Mouse (Mus musculus): ENCODE measurements around the gene Dnah17.

The Dnah17 gene

DNA sequence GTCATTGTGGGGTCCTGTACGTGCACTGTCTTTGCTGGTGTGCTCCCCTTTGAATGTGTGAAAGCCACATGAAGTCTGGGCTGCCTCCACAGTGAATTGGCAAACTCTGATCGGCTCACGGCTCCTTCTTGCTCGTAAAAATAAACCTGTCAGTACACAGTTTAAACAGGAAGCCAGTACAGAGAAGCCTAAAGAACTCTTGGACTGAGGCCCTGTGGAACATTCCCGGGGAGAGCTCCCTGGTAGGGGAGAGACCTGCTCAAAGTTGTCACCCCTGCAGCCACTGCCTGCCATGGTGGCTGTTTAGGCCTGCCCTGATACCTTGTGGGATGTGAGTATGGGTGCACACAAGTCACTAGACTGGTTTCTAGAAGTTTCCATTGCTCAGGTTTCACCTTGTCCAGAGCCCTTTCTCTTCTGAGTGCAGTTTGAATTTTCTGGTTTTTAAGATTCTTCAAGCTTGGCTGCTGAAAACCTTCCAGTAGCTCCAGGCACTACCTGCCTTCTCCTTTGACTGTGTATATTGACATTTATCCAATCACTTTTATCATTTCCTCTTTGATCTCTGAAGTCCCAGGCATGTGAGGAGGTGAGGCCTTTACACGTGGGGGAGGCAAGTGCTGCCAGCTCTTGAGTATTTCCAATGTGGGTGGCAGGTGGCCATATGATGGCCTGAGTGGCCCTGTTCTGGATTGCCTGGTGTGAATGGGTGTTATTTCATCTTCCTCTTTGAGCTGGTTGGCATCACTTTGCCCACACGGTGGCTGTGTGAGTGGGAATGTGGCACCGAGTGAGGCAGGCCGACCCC lies 136.0 kb downstream of the Dnah17 start:
- DNase-seq (ENCODE audit: low spot score), result no peak

DNA sequence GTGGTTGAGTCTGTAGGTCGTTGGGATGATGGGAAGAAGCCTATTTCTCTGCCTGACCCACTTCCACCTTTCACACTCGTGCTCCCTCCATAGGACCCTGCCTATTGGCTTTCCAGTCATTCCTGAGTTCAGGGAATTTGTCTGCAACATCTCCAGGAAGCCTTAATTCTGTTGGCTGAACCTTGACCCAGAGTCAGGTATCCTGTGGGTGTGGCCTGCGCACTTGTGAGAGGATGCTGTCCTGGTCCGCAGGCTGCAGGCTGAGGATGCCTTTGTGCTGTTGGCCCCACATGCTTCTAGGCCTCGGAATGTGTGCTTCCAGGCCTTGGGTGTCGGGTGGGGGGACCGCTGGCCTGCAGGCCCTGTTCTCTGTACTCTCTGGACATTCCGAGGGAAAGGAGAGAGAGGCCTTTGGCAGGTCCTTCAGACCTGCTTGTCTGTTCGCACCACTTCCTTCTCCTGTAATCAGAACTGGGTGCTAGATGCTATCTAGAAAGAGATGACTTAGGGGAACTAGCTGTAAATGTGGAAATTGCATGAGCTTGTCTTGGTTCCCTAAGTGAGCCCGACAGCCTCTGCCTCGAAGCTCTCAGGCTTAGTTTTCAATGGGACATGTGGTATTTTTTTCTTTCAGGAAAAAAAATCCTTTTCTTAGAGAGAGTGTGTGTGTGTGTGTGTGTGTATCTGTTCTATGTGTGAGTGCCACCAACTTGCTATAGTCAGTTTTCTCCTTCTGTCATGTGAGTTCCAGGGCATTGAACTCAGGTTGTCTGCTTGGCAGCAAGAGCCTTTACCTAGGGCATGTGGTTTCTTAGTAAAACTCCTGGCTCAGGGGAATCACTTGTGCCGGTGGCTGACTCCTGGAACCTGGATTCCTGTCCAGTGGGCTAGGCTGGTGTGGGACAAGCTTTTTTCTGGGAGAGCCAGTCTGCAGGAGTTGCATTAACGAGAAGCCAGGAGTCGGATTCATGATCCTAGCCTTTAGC lies 137.0 kb downstream of the Dnah17 start:
- DNase-seq (ENCODE audit: low spot score), result no peak

DNA sequence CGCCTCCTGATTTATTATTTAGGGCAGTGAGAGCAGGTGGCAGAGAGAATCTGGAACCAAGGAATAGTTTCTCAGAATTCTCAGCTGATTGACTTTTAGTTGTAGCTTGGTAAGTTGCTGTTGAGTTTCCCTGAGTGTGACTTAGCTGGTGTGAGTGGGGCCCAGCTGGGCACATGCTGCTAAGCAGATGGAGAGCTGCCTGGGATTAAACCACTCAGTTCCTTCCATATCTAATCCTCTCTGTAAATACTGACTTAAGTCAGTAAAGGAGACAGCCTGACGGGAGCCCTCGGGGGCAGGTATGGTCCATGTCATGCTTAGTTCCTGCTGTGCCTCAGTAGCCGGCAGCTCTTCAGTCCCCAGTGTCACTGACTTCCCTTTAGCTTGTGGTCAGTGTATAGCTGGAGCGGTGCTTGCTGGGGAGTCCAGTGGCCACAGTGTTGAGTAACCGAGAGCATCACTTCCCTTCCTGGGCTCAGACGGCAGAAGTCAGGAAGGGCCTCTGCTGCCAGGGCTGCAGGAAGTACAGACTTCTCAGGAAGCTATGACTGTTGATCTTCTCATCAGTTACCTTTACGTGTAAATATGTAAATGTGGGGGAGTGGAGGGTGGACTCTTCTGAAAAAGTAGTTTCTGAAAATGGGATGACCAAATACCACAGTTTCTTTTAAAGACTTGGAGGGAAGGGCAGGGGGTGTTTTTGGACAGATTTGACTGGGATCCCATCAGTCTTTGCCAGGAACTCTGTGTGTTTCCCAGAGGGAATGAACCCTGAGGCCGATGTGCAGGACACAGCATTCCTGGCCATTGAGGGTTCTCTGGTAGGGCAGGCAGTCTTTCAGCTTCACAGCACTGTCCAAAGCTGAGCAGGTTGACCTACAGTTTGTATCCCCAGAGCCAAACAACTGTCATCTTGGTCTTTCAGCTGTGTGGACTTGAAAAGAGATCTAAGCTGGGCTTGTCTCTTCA lies 138.6 kb downstream of the Dnah17 start:
- peak; percentile 59 for DNase-seq (ENCODE audit: low spot score)

DNA sequence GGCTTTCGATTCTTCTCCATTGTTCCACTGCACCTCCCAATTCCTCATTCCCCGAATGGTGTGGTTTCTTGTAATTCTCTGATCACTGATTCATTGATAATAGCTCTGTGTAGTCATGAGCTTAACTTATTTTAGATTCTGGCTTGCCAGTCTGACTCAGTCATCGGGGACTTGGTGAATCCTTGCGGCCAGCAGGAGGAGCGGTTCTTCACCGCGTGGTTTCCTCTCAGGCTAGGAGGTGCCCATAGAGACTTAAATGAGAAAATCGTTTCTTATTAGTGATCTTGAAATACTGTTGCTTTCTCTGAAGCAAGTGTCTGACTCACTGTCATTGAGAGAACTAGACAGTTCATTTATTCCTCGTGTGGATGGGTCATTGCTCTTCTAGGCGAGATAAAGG lies 140.5 kb downstream of the Dnah17 start:
- DNase-seq (ENCODE audit: low spot score), result no peak

DNA sequence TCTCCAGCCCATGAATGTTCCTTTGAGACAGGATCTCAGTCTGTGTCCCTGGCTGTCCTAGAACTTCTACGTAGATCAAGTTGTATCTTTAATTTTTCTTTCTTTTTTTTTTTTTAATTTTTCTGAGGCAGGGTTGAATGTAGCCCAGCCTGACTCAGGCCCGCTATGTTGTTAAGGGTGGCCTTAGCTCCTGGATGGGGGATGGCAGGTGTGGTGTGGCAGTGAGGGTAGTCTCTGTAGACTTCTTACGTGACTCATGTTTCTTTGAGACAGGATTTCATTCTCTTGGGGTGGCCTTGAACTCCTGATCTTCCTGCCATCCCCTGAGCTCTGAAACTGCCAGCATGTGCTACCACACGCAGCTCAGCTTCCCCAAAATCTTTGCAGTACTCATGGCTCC lies 141.2 kb downstream of the Dnah17 start:
- no peak for DNase-seq (ENCODE audit: low spot score)

DNA sequence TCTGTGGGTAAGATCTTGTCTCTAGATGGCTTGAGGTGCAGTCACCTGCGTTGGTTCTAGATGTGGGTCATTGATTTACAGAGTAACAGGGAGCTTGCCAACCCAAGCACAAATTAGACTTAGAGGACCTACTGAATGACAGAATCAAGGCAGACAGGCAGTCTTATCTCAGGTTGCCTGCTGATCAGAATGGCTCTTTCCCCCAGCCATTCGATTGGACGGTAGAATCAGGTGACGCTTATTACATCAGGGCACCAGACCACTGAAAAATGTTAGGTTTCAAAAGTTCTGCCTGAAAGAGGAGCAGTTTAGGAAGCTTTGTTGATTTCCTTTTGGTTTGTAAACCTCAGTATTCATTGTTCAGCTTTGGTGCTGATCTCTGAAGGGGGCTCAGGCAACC lies 142.5 kb downstream of the Dnah17 start:
- no peak for DNase-seq (ENCODE audit: low spot score)

DNA sequence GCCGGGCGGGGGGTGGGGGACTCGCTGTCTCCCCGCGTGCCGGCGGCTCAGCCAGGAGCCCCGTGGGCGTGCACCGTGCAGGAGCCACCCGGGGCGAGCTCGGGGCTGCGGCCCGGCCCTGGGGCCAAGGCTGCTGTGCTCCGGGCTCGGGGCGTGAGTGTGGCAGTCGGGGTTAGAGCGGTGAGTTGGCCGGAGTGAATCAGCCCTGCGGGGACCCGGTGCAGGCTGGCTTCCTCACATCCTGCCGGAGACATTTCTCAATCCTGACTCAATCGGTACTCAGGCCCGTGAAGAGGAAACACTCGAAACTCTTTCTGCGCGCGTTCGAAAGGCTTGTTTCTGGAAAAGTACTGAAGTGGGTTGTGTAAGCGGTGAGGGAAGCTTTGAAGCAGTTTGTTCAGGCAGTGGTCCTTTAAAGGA lies 143.4 kb downstream of the Dnah17 start:
- DNase-seq (ENCODE audit: low spot score), result peak; percentile 45

DNA sequence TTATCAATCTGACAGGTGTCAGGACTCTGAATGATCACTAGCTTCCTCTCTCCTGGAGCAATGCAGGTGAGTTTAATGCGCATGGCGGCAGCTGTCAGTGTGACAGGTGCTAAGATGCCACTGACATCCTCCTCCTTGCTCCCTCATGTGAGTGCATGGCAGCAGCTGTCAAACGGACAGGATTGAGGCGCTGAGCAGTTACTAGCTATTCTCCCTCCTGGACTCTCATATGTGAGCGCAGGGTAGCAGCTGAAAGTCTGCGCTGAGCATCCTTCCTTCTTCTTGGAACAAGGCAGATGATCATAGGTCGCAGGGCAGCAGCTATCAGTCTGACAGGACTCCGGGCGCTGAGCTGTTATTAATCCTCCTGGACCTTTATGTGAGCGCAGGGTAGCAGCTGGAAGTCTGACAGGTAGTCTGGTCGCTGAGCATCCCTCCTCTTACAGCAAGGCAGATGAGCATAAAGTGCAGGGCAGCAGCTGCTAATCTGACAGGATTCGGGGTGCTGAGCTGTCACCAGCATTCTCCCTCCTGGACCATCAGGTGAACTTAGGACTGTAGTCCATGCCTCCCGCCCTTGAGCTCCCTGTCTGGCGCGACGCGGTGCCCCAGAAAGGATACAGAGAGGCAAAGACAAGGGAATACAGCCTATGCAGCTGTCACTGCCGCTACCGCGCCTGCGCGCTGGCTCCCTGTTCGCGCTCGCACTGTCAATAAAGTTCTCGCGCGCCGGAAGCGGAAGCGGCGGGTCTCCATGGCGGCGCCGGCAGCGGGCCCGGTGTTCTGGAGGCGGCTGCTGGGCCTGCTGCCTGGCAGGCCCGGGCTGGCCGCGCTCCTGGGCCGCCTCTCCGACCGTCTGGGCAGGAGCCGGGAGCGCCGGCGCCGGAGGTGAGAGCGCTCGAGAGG lies 144.1 kb downstream of the Dnah17 start, which contains the start of gene Pgs1:
Pgs1 (plus strand) TSS at position 167 of the 906 bp plus-strand sequence.
- DNase-seq (ENCODE audit: low spot score), result peak; percentile 93

DNA sequence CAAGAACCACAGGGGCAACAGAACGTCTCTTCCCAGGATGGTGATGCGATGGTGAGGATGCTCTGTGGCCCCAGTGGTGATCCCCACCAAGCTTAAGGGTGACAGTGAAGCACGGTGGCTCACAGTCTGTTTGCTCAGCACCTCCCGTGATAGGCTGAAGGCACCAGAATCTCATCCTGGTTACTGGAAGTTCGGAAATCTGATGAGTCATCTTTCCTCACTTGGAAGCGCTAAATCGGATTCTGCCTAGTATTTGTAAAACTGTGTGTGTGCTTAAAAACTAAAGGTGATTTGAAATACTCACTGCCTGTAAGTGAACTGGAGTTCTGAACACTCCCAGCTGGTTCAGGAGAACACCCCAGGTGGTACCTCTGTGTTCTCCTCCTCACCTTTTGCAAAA lies 146.7 kb downstream of the Dnah17 start:
- no peak for DNase-seq (ENCODE audit: low spot score)

DNA sequence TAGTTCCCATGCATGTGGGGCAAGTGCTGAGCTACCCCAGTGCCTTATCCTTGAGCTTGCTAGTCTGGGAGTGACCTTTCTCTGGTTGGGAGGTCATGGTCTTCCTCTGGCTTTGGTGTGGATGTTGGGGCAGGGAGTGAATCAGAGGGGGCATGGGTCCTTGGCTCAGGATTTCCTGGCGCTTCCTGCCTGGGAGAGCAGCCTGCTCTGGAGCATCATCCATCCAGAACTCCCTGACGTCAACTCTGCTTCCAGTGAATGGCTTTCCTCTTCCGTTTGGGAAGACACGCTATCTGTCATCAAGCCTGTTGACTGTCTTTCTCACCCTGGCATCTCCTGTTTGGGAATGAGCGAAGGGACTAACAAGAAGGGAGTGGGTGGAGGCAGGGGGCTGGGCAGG lies 148.0 kb downstream of the Dnah17 start:
- no peak for DNase-seq (ENCODE audit: low spot score)

DNA sequence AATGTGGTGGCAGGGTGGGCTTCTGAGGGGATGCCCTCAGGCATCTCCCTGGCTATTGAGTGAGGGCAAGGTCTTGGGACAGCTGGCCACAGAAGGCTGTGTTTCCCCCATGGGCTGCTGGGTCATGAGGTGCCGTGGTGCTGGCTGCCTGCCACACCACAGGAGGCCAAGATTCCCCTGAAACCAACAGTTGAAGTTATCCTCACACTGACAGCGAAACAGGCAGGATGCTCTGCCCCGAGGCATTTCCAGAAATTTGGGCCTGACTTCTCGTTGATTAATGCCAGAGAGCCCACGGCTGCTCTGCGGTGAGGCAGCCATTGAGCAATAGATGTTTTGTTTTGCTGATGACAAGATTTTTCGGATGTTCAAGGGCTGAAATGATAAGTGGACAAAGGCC lies 151.0 kb downstream of the Dnah17 start:
- DNase-seq (ENCODE audit: low spot score), result no peak

DNA sequence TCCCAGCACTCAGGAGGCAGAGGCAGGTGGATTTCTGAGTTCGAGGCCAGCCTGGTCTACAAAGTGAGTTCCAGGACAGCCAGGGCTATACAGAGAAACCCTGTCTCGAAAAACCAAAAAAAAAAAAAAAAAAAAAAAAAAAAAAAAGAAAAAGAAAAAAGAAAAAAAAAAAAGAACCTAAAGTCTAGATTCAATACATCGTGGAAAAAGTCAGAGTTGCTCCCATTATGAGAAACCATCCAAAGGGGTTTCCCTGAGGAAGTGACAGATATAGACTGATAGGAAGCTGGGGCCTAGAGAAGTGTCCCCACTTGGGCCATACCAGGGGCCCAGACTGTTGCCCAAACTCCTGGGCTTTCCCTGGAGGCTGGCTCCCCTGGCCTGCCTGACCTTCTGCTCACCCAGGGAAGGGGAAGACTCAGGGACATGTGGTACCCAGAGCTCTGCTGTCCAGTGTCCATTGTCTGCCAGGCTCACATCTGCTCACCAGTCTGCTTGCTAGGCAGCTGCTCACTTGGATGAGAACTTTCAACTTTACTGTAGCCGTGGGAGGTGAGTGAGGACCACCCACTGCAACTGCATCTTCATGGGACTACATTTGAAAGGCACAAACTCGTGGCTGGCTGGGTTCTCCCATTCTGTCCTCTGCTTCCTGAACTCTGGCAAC lies 152.6 kb downstream of the Dnah17 start:
- DNase-seq (ENCODE audit: low spot score), result no peak

DNA sequence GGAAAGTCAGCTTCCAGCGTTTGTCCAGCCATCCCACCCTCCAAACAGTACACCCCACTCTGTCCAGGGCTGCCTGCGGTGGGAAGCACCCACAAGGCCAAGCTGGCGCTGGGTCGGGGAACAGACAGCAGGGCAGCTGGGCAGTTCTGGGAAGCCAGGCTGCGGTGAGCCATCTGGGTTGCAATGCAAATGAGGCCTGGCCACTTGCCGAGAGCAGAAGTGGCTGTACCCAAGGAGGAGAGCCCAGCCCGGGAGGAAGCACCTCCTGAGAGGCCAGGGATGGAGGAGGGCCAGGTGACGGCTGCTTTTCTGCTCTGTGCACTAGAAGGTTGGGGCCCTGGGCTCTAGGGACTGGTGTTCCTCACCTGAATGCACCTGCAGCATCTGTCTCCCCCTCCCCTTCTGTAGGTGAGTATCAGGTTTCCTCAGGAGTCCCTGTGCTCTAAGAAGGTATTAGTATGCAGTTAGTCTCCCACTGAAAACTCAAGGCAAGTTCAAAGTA lies 154.3 kb downstream of the Dnah17 start:
- DNase-seq (ENCODE audit: low spot score), result peak; percentile 73

DNA sequence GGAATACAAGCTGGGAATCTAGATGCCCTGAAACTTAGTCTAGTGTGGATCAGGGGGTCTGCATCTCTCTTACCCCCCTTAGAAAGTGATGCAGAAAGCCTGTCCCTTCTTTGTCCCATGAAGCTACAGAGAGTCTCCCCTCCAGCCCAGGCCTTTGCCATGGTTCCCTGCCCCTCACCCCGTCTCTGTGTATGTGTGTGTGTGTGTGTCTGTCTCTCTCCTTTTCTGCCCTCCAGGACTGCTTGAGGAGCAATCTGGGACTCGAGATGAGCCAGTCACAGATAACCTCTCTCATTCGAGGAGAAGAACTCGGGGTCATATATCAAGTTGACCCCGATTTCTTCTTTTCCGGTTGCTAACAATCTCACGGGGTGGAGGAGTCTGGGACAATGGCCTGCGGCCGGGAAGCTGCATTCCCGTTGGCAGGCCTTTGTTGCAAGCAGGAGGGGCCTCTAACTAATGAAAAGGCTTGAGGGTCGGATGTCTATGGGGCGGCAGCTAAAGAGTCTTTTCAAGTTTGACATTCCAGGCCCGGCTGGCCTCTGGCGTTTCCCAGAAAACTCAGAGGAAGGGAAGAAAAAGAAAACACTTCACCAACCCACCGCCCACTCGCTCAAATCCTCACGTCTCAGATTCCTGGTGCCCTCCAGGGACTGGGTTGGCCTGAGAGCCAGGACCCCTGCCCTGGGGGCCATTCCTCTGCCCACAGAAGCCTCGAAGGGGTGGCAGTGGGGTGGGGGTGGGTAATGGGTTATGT lies 155.0 kb downstream of the Dnah17 start:
- DNase-seq (ENCODE audit: low spot score), result no peak

DNA sequence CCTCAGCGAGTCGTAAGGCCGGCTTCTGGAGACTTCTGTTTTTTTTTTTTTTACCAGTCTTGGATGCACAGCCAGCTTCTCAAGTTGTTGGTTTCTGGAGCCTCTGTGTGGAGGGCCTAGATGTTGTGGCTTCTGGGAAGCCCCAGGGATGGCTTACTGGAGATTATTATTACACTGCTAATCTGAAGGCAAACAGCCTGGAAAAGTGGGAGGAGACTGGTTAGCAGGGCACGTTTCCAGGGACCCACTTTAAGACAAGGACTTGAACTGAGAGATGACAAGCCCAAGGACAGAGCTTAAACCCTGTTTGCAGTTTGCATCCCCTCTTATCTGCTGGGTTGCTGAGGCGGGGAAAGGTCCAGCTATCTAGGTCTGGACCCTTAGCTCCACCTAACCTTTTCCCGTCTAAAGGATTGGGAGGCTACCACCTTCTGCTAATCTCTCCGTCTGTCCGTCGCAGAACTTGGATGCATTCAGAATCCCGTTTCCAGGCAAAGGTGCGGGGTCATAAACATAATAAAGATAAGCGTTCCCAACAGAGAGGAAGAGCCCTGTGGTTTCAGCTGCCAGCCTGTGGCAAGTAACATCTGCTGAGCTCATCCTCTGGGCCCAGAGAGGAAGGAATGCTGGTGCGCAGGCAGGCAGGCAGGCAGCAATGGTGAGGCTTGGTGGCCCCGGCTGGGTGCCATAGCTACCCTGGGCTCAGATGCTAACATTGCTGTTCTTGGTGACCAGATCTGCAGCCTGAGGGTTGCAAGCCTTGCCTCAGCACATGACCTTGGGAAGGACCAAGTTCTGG lies 155.9 kb downstream of the Dnah17 start:
- DNase-seq (ENCODE audit: low spot score), result no peak

DNA sequence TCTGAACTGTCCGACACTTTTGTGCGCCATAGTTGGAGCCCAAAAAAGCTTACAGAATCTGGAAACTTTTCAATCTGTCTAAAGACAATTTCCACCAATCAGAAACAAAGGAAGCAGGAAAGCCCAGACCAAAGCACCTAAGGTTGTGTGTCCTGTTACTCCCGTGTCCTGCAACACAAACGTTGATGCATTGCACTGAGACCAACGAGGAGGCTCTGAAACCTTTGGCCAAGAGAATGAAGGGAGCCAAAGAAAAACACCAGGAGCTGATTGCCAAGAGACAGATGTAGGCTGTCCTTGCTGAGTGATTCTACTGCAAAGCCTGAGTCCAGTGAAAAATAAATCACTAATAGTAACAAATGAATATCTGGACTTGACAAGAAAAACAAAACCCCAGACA lies 156.9 kb downstream of the Dnah17 start:
- no peak for DNase-seq (ENCODE audit: low spot score)

DNA sequence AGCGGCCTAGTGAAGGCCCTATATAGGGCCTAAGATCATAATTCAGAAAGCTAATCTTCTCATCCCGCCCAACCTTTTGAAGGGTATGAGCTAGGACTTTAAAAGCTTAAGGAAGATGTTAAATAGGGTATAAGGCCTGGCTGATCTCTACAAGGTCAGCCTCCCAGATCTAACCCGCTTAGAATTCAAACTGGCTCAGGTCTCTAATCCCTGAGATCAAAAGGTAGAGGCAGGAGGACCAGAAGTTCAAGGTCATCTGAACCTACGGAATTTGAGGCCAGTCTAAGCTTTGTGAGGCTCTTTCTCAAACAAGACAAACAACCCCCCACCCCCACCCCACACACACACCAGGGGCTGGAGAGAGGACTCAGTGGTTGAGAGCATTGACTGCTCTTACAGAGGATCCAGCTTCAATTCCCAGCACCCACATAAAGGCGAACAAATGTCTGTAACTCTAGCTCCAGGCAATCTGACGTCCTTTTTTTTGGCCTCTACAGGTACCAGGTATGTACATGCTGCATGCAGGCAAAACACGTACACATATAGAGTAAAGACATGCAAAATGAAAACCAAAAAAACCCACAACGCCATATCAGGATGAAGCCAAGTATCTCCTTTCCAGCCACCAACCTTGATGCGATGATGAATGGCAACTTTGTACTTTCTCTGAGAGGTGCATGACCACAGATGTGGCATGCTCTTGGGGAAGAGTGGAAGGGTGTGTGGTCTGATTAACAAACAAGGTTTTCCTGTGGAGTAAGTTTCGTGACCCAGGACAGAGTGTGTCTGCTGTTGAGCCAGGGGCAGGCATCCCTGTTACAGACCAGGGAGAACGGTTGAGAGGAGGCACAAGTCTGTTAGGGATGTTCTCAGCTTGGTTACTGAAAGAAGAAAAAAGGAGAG lies 157.5 kb downstream of the Dnah17 start:
- no peak for DNase-seq (ENCODE audit: low spot score)
